Mouse (Mus musculus) ES-Bruce4 (cell line): Measurements from ENCODE around the gene Il12rb1.

ENCODE experiments used
- CTCF ChIP-seq: IDR thresholded peaks from one replicate; pipeline ENCODE4 v1.8.1; 2011; ENCODE audit warnings: low read depth, low read length
- EP300 ChIP-seq: IDR thresholded peaks from 2 replicates; pipeline ENCODE4 v1.6.1; 2011; ENCODE audit warnings: low read depth, low read length; ENCODE audit not compliant: insufficient read depth
- POLR2A ChIP-seq: IDR thresholded peaks from one replicate; pipeline ENCODE4 v1.8.1; 2011; ENCODE audit warnings: low read length; ENCODE audit not compliant: insufficient read depth

- TF ChIP-seq CTCF (no peak), POLR2A (no peak), EP300 (no peak)
Observed at GRCm38 (mm10) chr8:70834071-70834470, 25.8 kb downstream of the Il12rb1 start.
